Mouse (Mus musculus) liver, embryonic 15.5 days (tissue): Measurements from ENCODE around the gene Slc40a1. TPM values are rescaled to one million over a fixed set of nuclear protein-coding genes. Genes with fewer than 3 reads are reported as not detected.

Experiments
- ATAC-seq: fragments of 200-750 bp; cut with Nextera tagmentation; 2 replicates; pipeline ENCODE4 v1.8.0; 2017; ENCODE audit warnings: moderate number of reproducible peaks, mild to moderate bottlenecking, moderate library complexity; ENCODE audit not compliant: insufficient read depth
- H3K27ac ChIP-seq: fragments of 300-500 bp; sonication (generic); replicated peaks from 2 replicates; pipeline ENCODE4 v1.5.1; 2015; ENCODE audit warnings: mild to moderate bottlenecking, inconsistent platforms
- H3K27me3 ChIP-seq: fragments of 300-500 bp; sonication (generic); 2 replicates; pipeline ENCODE4 v1.6.1; 2015; ENCODE audit warnings: mild to moderate bottlenecking, inconsistent platforms
- H3K36me3 ChIP-seq: fragments of 300-500 bp; sonication (generic); replicated peaks from 2 replicates; pipeline ENCODE4 v1.6.1; 2015; ENCODE audit warnings: moderate library complexity, mild to moderate bottlenecking, inconsistent platforms
- H3K4me1 ChIP-seq: fragments of 300-500 bp; sonication (generic); replicated peaks from 2 replicates; pipeline ENCODE4 v1.6.1; 2015; ENCODE audit warnings: inconsistent platforms
- H3K4me2 ChIP-seq: fragments of 300-500 bp; sonication (generic); 2 replicates; pipeline ENCODE4 v1.6.1; 2015; ENCODE audit warnings: moderate library complexity, mild to moderate bottlenecking, inconsistent platforms
- H3K4me3 ChIP-seq: fragments of 300-500 bp; sonication (generic); replicated peaks from 2 replicates; pipeline ENCODE4 v1.5.1; 2015; ENCODE audit warnings: mild to moderate bottlenecking, inconsistent platforms
- H3K9ac ChIP-seq: fragments of 300-500 bp; sonication (generic); 2 replicates; pipeline ENCODE4 v1.6.1; 2015; ENCODE audit warnings: moderate library complexity, mild to moderate bottlenecking, inconsistent platforms
- H3K9me3 ChIP-seq: fragments of 300-500 bp; sonication (generic); replicated peaks from 2 replicates; pipeline ENCODE4 v1.6.1; 2016; ENCODE audit warnings: inconsistent platforms
- WGBS: fragments of 180-500 bp; shearing (Covaris S2); methylation state at CpG from one replicate; pipeline ENCODE4 v1.1.7; 2015; ENCODE audit warnings: mixed read lengths; ENCODE audit not compliant: insufficient replicate concordance; 5-methylcytosine and 5-hydroxymethylcytosine counted together
- polyA plus RNA-seq: library from polyadenylated mRNA; unstranded; fragments of >200 nt; fragmentation: Nextera tagmentation; extraction: Ambion mirVana; gene quantifications from 2 replicates; pipeline ENCODE4 v1.2.1, GENCODE M21; 2015

The Slc40a1 gene
- polyA plus RNA-seq = 144 and 158 TPM in 2 replicates

- ATAC-seq = peak; percentile 88
Observed at GRCm38 (mm10) chr1:45926393-45926763, at the start of gene Slc40a1. Gene Slc40a1 (minus strand): TSS chr1:45926523.

GRCm38 (mm10) chr1:45971314-45971713, 45.0 kb upstream of the Slc40a1 start:
- 38% methylated on average over 4 of the region's 4 CpGs for WGBS
- Histone ChIP-seq H3K4me2 (no peak overlapping the region), H3K9me3 (no peaks in the 10 kb centered on the region), H3K4me3 (no peak overlapping the region), H3K27ac (no peak overlapping the region), H3K27me3 (no peaks in the 10 kb centered on the region), H3K4me1 (no peaks in the 10 kb centered on the region), H3K9ac (no peak overlapping the region), H3K36me3 (no peaks in the 10 kb centered on the region)
- no peak for ATAC-seq

More at GRCm38 (mm10) chr1:45926393-45926763, at the start of gene Slc40a1:
- WGBS = 6% methylated on average over 9 of the region's 9 CpGs
- H3K4me2 ChIP-seq = peak within 1 kb of the TSS; percentile 85
- peak within 1 kb of the TSS; percentile 93 for H3K27ac ChIP-seq
- H3K9me3 ChIP-seq = no peaks in the 10 kb centered on the region
- peaks cover 15% of the 10 kb centered on the region; the same call in 1 of the 2 replicates for H3K36me3 ChIP-seq
- peak within 1 kb of the TSS; percentile 82 for H3K9ac ChIP-seq
- H3K4me3 ChIP-seq = peak within 1 kb of the TSS; percentile 85
- H3K4me1 ChIP-seq = peaks cover 44% of the 10 kb centered on the region
- H3K27me3 ChIP-seq = no peaks in the 10 kb centered on the region

GRCm38 (mm10) chr1:45948988-45949387, 22.7 kb upstream of the Slc40a1 start:
- WGBS = 50% methylated on average over 2 of the region's 2 CpGs
- no peaks in the 10 kb centered on the region for H3K4me1 ChIP-seq

GRCm38 (mm10) chr1:45947843-45948242, 21.5 kb upstream of the Slc40a1 start:
- 5% methylated on average over 1 of the region's 1 CpGs for WGBS
- Histone ChIP-seq H3K9ac (no peak overlapping the region), H3K27me3 (no peaks in the 10 kb centered on the region)

More at GRCm38 (mm10) chr1:45948988-45949387, 22.7 kb upstream of the Slc40a1 start:
- Histone ChIP-seq H3K4me3 (no peak overlapping the region), H3K9me3 (no peaks in the 10 kb centered on the region), H3K9ac (no peak overlapping the region), H3K36me3 (no peaks in the 10 kb centered on the region), H3K4me2 (no peak overlapping the region), H3K27ac (no peak overlapping the region), H3K27me3 (no peaks in the 10 kb centered on the region)
- no peak for ATAC-seq

GRCm38 (mm10) chr1:45931127-45931526, 4.8 kb upstream of the Slc40a1 start:
- Histone ChIP-seq H3K4me2 (no peak overlapping the region), H3K9me3 (no peaks in the 10 kb centered on the region), H3K4me1 (peaks cover 17% of the 10 kb centered on the region), H3K27ac (no peak overlapping the region), H3K27me3 (no peaks in the 10 kb centered on the region), H3K36me3 (no peaks in the 10 kb centered on the region), H3K4me3 (no peak overlapping the region), H3K9ac (no peak overlapping the region)
- ATAC-seq = no peak

More at GRCm38 (mm10) chr1:45947843-45948242, 21.5 kb upstream of the Slc40a1 start:
- H3K27ac ChIP-seq = no peak overlapping the region
- H3K4me3 ChIP-seq = no peak overlapping the region
- H3K9me3 ChIP-seq = no peaks in the 10 kb centered on the region
- no peak for ATAC-seq
- no peaks in the 10 kb centered on the region for H3K36me3 ChIP-seq
- no peak overlapping the region for H3K4me2 ChIP-seq
- no peaks in the 10 kb centered on the region for H3K4me1 ChIP-seq

- H3K36me3 ChIP-seq = peaks cover 15% of the 10 kb centered on the region; the same call in 1 of the 2 replicates
- H3K4me1 ChIP-seq = peaks cover 44% of the 10 kb centered on the region
- H3K27ac ChIP-seq = peak overlapping the region; percentile 93
- 27% methylated on average over 3 of the region's 3 CpGs for WGBS
- peak overlapping the region; percentile 85 for H3K4me3 ChIP-seq
- peak overlapping the region; percentile 18; the same call in 1 of the 2 replicates for H3K9ac ChIP-seq
- ATAC-seq = no peak
- peak overlapping the region; percentile 85 for H3K4me2 ChIP-seq
- no peaks in the 10 kb centered on the region for H3K9me3 ChIP-seq
- H3K27me3 ChIP-seq = no peaks in the 10 kb centered on the region
Observed at GRCm38 (mm10) chr1:45926911-45927310, 588 bp upstream of the Slc40a1 start.

GRCm38 (mm10) chr1:45925500-45926392, 577 bp downstream of the Slc40a1 start:
- Histone ChIP-seq H3K36me3 (peaks cover 20% of the 10 kb centered on the region), H3K4me1 (peaks cover 44% of the 10 kb centered on the region), H3K9me3 (no peaks in the 10 kb centered on the region), H3K4me2 (peak overlapping the region; percentile 85), H3K27ac (peak overlapping the region; percentile 93), H3K4me3 (peak overlapping the region; percentile 85), H3K27me3 (no peaks in the 10 kb centered on the region), H3K9ac (peak overlapping the region; percentile 82)
- WGBS = under 1% methylated on average over 53 of the region's 53 CpGs
- ATAC-seq = peak; percentile 88

- H3K4me3 ChIP-seq = peak overlapping the region; percentile 85
- no peaks in the 10 kb centered on the region for H3K9me3 ChIP-seq
- H3K27me3 ChIP-seq = no peaks in the 10 kb centered on the region
- peak; percentile 26 for ATAC-seq
- H3K4me1 ChIP-seq = peaks cover 44% of the 10 kb centered on the region
- H3K4me2 ChIP-seq = peak overlapping the region; percentile 85
- 4% methylated on average over 7 of the region's 7 CpGs for WGBS
- H3K27ac ChIP-seq = peak overlapping the region; percentile 93
- H3K9ac ChIP-seq = peak overlapping the region; percentile 82
- peaks cover 22% of the 10 kb centered on the region for H3K36me3 ChIP-seq
Observed at GRCm38 (mm10) chr1:45925131-45925499, 1.2 kb downstream of the Slc40a1 start.

- ATAC-seq = no peak
- H3K27me3 ChIP-seq = no peaks in the 10 kb centered on the region
- peaks cover 39% of the 10 kb centered on the region for H3K4me1 ChIP-seq
- peaks cover 27% of the 10 kb centered on the region for H3K36me3 ChIP-seq
- WGBS = 55% methylated on average over 7 of the region's 7 CpGs
- H3K27ac ChIP-seq = peak overlapping the region; percentile 93
- H3K9me3 ChIP-seq = no peaks in the 10 kb centered on the region
- H3K4me2 ChIP-seq = peak overlapping the region; percentile 85
- peak overlapping the region; percentile 85 for H3K4me3 ChIP-seq
- peak overlapping the region; percentile 82 for H3K9ac ChIP-seq
Observed at GRCm38 (mm10) chr1:45924516-45924915, 1.8 kb downstream of the Slc40a1 start.

- WGBS = 65% methylated on average over 4 of the region's 4 CpGs
- Histone ChIP-seq H3K4me3 (peak overlapping the region; percentile 85), H3K36me3 (peaks cover 38% of the 10 kb centered on the region), H3K4me1 (peaks cover 39% of the 10 kb centered on the region), H3K4me2 (peak overlapping the region; percentile 85), H3K9ac (no peak overlapping the region), H3K9me3 (no peaks in the 10 kb centered on the region), H3K27ac (no peak overlapping the region), H3K27me3 (no peaks in the 10 kb centered on the region)
- ATAC-seq = no peak
Observed at GRCm38 (mm10) chr1:45923306-45923705, 3.0 kb downstream of the Slc40a1 start.

- Histone ChIP-seq H3K9me3 (no peaks in the 10 kb centered on the region), H3K27me3 (no peaks in the 10 kb centered on the region), H3K4me1 (peaks cover 23% of the 10 kb centered on the region), H3K9ac (no peak overlapping the region), H3K27ac (peak overlapping the region; percentile 64), H3K4me3 (no peak overlapping the region), H3K4me2 (no peak overlapping the region), H3K36me3 (peaks cover 59% of the 10 kb centered on the region)
- no peak for ATAC-seq
- 77% methylated on average over 3 of the region's 3 CpGs for WGBS
Observed at GRCm38 (mm10) chr1:45920703-45921102, 5.6 kb downstream of the Slc40a1 start.
